Mouse (Mus musculus): ENCODE results near the gene Gm9945.

The Gm9945 gene

GRCm38 (mm10) chr11:53493243-53493955 is 13.4 kb downstream of the Gm9945 start:
- no peak for DNase-seq (ENCODE audit: low spot score)

DNA sequence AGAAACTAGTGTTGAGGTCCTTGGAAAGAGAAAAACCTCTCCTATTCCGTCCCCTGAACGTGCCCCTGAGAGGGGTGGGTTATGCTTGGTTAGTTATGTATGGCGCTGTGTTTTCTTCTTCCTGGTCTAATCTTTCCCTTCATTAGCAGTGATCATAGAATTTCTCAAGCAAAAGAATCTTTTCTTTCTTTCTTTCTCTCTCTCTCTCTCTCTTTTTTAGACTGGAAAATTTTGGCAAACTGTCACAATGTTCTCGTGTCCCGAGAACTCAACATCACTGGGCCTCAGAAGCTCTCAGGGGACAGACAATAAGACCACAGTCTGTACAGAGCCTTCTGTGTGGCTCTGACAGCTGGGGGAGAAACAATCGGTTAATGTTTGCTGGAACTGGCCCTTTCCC is 15.5 kb downstream of the Gm9945 start:
- no peak for DNase-seq (ENCODE audit: low spot score)

- DNase-seq (ENCODE audit: low spot score): no peak
These were observed 17.0 kb downstream of the Gm9945 start for GRCm38 (mm10) chr11:53496946-53497345.

DNA sequence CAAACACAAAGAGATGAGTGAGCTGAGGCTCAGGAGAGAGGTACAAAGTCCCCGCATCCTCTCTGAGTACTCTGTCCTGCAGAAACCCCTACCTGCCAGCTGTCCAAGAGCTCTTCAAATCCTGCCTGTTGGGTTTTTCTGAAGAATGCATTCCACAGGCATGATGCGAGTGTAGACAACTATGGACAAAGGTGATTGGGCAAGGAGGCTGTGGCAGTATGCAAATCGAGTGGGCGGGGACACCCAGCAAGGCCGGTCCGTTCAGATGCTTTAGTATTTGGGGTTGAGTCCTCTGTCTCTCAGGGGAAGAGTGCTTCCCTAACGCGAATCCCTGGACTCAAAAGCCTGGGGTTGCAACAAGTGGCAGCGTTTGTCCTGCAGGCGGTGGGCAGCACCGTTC is 20.6 kb downstream of the Gm9945 start:
- peak; percentile 88 for DNase-seq (ENCODE audit: low spot score)

DNA sequence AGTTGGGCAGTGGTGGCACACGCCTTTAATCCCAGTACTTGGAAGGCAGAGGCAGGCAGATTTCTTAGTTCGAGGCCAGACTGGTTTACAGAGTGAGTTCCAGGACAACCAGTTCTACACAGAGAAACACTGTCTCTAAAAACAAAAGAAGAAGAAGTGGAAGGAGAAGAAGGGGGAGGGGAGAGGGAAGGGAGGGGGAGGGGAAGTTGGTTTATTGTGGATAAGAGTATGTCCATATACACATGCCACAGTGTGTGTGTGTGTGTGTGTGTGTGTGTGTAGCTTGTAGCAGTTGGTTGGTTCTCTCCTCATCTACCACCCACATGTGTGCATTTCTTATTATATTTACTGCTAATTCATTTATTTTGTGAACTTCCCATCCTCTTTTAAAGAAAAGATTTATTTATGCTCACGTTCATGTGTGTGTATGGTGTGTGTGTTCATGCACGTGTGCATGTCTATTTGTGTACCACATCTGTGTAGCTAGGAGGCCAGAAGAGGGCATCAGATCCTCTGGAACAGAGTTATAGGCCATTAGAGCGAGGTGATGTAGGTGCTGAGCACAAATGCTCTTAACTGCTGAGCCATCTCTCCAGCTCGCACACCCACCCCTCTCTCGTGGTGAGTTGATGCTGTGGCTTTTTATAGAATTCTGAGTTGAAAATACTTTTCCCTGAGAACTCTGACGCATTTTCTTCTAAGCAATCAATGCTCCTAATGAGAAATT is 22.2 kb downstream of the Gm9945 start:
- DNase-seq (ENCODE audit: low spot score): no peak

DNA sequence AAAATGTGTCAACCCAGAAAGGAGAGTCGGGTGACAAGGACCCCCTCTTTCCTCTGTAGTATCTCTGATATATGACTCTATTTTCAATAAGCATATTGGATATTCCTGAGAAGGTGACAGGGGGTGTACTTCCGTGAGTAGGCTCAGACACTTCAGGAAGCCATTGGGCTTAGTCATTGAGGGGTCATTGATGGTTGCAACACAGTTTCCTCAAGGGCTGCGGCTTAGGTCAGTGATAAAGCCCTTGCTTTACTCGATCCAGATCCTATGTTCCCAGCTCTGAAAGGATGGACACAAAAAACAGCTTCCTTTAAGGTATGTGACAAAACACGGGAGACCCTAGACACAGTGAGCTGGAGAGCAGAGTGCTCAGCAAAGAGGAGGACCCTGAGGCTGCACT is 23.8 kb downstream of the Gm9945 start:
- DNase-seq (ENCODE audit: low spot score): no peak

- no peak for DNase-seq (ENCODE audit: low spot score)
These were observed 24.4 kb downstream of the Gm9945 start for GRCm38 (mm10) chr11:53504376-53504775.

GRCm38 (mm10) chr11:53505026-53505663 is 25.2 kb downstream of the Gm9945 start:
- DNase-seq (ENCODE audit: low spot score): no peak

DNA sequence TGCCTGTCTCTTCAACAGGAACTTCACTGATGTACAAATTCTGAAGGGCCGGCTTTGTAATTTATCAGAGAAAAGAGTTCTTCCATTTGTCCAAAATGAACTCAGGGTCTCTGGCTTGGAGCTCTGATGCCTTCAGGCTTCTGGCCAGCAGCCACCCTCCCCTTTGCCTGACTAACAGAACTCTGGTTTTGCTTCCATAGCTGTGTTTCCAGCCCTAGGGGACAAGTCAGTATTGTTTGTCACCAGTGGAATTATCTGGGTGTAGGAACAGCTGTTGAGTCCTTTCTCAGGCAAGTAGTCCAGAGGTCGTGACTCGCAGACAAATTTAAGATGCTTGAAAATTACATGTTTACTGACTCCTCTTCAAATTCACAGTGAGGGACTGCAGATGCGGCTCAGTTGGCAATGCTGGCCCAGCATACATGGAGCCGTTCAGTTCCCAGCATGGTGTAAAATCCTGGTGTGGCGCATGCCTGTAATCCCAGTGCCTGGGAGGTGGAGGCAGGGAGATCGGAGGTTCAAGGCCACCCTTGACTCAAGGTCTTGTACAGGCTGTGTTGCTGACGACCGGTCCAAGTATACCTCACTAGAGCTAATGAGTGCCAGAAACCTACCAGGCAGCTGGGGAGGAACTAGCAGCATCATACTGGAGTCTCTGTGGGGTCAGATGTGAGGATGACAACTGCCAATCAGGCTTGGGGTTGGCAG is 27.3 kb downstream of the Gm9945 start:
- no peak for DNase-seq (ENCODE audit: low spot score)

DNA sequence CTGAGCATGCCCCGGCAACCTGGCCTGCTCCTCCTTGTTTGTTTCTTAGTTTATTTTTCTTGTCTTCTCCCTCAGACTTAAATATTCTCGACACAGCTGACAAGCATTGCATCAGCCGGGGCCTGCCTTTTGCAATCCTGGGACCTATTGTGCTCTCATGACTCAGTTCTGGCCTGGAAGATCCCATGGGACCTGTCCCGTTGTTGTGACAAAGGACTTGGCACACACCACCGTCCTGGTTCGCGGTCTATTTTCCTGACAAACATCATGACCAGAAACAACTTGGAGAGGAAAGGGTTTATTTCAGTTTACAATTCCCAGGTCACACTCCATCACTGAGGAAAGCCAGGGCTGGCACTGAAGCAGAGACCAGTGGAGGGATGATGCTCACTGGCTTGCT is 28.2 kb downstream of the Gm9945 start:
- DNase-seq (ENCODE audit: low spot score): peak; percentile 59

- no peak for DNase-seq (ENCODE audit: low spot score)
These were observed 28.6 kb downstream of the Gm9945 start for GRCm38 (mm10) chr11:53508591-53508990.

DNA sequence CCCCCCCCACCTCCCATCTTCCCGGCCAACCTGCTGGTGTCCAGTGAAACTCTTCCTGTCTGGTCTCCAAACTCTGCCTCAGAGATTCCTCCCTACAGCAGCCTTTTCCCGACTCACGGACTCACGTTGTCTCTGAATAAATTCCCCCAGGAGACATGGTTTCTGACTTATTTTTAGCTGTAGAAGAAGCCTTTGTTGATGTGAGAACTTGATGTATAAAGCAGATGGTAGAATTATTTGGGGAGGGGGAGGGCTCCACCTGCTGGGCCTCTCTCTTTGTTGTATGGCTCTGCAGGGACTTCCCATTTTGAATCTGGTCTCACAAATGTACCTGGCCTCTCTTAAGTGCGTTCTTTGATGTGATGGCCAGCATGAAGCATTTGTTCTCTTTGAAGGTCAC is 30.4 kb downstream of the Gm9945 start:
- no peak for DNase-seq (ENCODE audit: low spot score)

DNA sequence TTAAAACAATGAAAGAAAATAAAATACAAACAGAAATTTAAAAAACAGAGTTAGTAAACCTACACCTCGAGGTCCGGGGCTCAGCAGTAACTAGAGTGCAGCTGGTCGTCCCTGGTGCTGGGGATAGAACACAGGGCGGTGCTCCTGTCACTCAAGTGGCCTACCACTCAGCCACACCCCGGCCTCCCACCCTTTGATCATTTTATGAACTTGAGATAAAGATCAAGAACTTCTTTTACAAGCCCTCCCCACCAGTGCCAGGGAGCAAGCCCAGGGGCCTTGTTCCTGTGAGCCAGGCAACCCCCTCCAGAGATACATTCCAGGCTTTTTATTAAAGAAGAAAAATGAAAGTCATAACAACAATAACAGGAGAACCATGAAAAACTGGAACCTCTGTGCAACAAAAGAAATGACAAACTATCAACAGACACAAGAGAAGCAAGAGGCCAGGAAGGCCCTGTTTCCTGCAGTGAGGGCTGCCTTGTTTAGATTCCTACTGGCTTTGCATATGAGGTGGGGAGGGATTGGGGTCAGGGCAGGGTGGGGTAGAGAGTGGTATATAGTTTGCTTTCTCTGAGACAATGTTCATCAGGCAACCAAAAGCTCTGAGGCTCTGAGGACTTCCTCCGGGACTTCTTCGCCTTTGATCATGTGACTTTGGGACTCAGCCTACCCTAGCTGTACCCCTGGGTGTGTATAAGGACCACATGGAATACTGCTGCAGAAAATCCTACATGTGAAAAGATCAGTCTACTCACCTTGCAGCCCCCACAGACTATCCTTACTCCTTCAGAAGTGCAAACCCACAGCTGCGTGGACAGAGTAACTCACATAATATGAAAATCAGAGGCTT is 37.0 kb downstream of the Gm9945 start:
- DNase-seq (ENCODE audit: low spot score): no peak

DNA sequence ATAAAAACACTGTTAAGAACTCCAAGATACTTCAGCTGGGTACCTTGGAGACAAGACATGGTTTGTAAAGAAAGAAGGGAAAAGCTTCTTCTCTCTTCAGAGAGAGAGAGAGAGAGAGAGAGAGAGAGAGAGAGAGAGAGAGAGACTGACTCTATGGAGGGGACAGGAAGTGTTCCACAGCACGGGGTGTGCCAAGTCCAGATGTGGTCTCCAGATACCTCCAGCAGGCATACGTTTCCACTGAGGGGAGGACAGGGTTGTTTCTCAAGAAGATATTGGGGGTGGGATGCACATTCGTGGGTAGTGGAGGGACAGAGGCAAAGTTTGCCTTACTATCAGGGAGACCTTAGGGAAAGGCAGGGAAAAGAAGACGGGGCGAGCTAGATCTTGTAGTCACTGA is 38.8 kb downstream of the Gm9945 start:
- DNase-seq (ENCODE audit: low spot score): no peak

- DNase-seq (ENCODE audit: low spot score): peak; percentile 55
These were observed 39.5 kb downstream of the Gm9945 start, which contains the start of gene Sept8 for GRCm38 (mm10) chr11:53519207-53520121. Gene Sept8 (plus strand): TSS chr11:53519257.

GRCm38 (mm10) chr11:53520122-53520978 is 40.4 kb downstream of the Gm9945 start:
- peak; percentile 75 for DNase-seq (ENCODE audit: low spot score)

DNA sequence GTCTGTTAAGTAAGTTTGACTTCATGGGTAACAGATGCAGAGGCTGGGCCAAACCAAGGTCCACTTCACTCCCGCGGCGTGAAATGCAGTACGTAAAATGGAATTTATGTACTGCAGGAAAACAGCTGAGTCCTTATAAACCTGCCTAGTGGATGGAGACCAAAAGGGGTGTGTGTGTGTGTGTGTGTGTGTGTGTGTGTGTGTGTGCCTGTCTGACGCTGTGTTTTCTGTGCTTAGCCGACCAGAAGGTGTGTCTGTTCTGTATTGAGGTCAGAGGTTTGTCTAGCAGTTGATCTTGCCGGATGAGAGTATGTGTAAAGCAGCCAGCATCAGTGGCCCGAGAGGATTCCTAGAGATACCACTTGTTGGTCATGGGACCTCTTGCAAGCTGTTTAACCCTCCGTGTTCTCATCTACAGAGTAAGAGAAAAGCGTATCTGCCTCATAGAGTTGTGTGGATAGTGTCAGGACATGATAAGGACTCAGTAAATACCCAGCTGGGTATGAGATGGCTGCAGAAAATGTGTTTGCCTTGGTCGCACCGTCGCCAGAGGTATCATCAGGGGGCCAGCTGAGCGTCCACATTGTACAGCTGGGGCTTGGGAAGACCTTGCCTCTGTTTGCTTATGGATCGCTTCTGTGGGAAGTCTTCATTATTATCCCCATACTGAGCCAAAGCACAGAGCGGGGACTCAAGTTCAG is 41.3 kb downstream of the Gm9945 start:
- DNase-seq (ENCODE audit: low spot score): no peak

- no peak for DNase-seq (ENCODE audit: low spot score)
These were observed 41.8 kb downstream of the Gm9945 start for GRCm38 (mm10) chr11:53521821-53522131.

DNA sequence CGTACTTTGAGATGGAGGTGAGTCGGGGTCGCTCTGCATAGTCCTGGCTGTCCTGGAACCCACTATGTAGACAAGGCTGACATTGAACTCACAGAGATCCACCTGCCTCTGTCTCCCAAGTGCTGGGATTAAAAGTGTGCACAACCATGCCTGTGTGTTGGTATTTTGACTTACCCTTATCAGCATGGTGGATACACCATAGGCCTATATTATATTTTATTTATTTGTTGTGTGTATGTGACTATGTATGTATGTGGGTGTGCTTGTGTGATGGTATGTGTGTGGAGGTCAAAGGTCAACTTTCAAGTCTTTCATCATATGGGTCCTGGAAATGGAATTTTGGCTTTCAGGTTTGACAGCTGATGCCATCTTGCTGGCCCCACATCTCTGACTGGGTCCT is 42.4 kb downstream of the Gm9945 start:
- no peak for DNase-seq (ENCODE audit: low spot score)
